Mouse (Mus musculus) adrenal gland, postnatal 10 days (tissue): ENCODE measurements at regions not wholly inside any gene's neighbourhood (a gene's known extent, or its start where the extent isn't known, plus 50 kb on each side); places are given as distances from the start of the nearest gene placed in this dataset.
A peak's percentile ranks its signal among the peaks of the same experiment; 100 is the strongest.

Experiments used
- DNase-seq: peaks from one replicate; pipeline ENCODE4 v3.0.0; 2021; ENCODE audit warnings: mixed read lengths

- no peak for DNase-seq
These were observed 94.7 kb upstream of the Mapk10 start for GRCm38 (mm10) chr5:103305716-103306447.

DNA sequence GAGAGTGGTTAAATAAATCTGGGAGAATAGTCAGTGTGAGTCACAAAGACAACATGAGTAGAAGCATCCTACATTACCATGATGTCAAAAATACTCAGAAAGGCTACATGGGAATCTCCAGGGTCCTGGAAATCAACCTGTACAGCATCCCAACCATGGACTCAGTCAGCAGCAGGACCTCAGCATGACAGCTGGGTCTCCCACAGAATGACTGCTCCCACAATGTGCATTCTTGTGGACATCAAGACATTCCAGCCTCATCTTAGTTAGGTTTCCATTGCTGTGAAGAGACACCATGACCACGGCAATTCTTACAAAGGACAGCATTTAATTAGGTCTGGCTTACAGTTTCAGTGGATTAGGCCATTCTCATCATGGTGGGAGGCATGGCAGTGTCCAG, 93.8 kb upstream of the Mapk10 start:
- DNase-seq: no peak

DNA sequence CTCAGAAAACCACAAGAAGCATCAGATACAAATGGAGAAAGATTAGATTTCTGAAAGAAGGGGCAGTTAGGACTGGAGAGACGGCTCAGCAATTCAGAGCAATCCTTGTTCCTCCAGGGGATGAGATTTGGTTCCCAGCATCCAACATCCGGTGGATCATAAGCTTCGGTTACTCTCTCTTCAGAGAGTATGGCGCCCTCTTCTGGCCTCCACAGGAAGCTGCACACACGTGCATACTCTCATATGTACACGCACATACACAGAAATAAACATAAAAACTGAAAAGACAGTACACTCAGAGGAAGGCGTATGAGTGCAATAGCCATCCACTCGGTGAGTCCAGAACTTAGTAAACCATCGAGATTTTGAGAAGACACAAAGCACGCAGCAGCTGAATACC, 91.6 kb upstream of the Mapk10 start:
- no peak for DNase-seq

- peak; percentile 13 for DNase-seq
These were observed 90.2 kb upstream of the Mapk10 start for GRCm38 (mm10) chr5:103301303-103301702.

DNA sequence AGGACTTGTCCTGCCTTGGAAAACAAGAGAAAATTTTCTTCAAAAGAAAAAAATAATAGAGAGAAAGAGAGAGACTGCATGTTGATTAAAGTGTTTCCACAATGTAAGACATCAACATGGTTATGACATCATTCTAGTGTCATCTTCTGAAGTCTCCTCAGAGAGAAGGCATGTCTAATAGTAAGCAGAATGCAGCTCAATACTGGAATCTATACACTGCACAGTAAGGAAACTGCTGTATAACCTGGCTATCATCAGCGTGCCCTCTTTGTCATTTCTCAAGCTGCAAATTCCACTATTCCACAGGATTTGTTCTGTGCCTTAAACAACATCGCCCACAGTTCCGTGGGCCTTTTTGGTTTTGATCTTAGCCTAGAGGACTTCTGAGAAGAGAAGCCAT, 82.8 kb upstream of the Mapk10 start:
- DNase-seq: no peak

DNA sequence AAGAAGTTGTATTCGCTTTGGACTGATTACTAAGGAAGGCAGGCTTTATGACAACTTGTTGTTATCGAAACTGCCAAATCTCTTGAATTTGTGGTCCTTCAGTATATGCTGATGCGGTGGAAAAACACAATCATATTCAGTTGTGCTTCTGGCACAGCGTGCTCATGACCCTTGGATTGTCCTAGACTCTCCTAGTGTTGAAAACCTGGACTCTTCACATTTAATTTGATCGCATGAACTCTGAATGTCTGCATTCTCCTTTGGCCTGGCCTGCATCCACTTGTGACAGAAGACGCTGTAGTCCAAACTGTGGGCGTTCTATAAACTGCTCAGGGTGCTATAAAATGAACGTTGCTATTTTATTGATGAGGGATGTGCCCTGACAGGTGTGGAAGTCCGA, 80.6 kb upstream of the Mapk10 start:
- DNase-seq: no peak

DNA sequence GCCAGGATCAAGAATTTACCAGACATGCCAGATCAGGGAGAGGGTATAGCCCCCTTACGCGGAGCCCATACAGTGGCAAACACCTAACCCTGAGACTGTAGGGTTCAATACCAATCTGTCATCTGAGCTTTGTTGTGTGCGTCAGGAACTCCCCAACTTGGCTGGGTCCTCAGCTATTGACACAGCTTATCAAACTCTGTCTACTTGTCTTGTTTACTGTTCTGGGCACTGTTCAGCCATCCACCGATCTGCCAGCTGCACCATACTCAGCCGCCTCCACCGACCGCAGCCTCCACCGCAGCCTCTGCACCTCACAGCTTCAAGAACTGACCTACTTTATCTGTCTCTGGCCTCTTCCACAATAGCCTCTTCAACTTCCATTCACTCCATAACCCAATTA, 80.1 kb upstream of the Mapk10 start:
- DNase-seq: no peak

DNA sequence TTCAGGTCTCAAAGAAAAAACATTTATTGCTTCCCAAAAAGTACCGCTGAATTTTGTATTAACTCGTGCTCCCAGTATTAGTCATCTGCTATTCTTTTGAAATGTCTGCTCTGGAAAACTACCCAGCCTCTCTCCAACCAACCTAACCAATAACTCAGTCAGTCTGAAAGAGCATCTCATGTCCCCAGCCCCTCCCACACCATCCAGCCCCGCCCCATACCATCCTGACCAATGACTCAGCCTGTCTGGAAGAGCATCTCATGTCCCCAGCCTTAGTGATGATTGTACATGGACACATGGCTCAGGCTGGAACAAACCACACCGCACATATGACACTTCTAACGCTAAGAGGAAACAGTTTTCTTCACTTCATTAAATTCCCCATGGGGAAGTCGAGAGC, 58.1 kb upstream of the Mapk10 start:
- no peak for DNase-seq

- no peak for DNase-seq
These were observed 53.8 kb upstream of the Mapk10 start for GRCm38 (mm10) chr5:103264903-103265302.

GRCm38 (mm10) chr5:103261406-103261805, 50.3 kb upstream of the Mapk10 start:
- no peak for DNase-seq
